Mouse (Mus musculus) liver, embryonic 11.5 days (tissue): Measurements from ENCODE around the gene Nipa2. TPM values are rescaled to one million over a fixed set of nuclear protein-coding genes. Genes with fewer than 3 reads are reported as not detected.

Experiments used
- ATAC-seq: fragments of 200-750 bp; cut with Nextera tagmentation; replicated peaks from 2 replicates; pipeline ENCODE4 v1.8.0; 2017; ENCODE audit warnings: moderate number of reproducible peaks, mild to moderate bottlenecking, moderate TSS enrichment, moderate library complexity; ENCODE audit not compliant: low FRiP score
- DNase-seq: peaks from one replicate; pipeline ENCODE4 v3.0.0-alpha.2; 2017; ENCODE audit warnings: low spot score
- H3K27ac ChIP-seq: fragments of 300-500 bp; sonication (generic); 2 replicates; pipeline ENCODE4 v1.5.1; 2014; ENCODE audit warnings: mild to moderate bottlenecking, low read depth, low read length, control low read depth
- H3K27me3 ChIP-seq: fragments of 300-500 bp; sonication (generic); replicated peaks from 2 replicates; pipeline ENCODE4 v1.6.1; 2014; ENCODE audit warnings: low read length, mixed read lengths; ENCODE audit not compliant: control insufficient read depth, insufficient read depth
- H3K36me3 ChIP-seq: fragments of 300-500 bp; sonication (generic); 2 replicates; pipeline ENCODE4 v1.6.1; 2014; ENCODE audit warnings: mild to moderate bottlenecking, low read length, moderate library complexity, mixed read lengths; ENCODE audit not compliant: control insufficient read depth, insufficient read depth
- H3K4me1 ChIP-seq: fragments of 300-500 bp; sonication (generic); replicated peaks from 2 replicates; pipeline ENCODE4 v1.6.1; 2014; ENCODE audit warnings: low read length, mixed read lengths; ENCODE audit not compliant: control insufficient read depth, insufficient read depth
- H3K4me2 ChIP-seq: fragments of 300-500 bp; sonication (generic); 2 replicates; pipeline ENCODE4 v1.6.1; 2014; ENCODE audit warnings: mild to moderate bottlenecking, control low read depth, moderate library complexity
- H3K4me3 ChIP-seq: fragments of 300-500 bp; sonication (generic); 2 replicates; pipeline ENCODE4 v1.5.1; 2014; ENCODE audit warnings: low read depth, low read length, control low read depth
- H3K9ac ChIP-seq: fragments of 300-500 bp; sonication (generic); 2 replicates; pipeline ENCODE4 v1.6.1; 2014; ENCODE audit warnings: low read depth, low read length, control low read depth
- H3K9me3 ChIP-seq: fragments of 300-500 bp; sonication (generic); 2 replicates; pipeline ENCODE4 v1.6.1; 2016; ENCODE audit warnings: low read length, inconsistent platforms, mixed read lengths; ENCODE audit not compliant: control insufficient read depth
- WGBS: fragments of 180-500 bp; shearing (Covaris S2); extraction: QIAGEN DNeasy Blood & Tissue Kit; methylation state at CpG from one replicate; pipeline ENCODE4 v1.1.7; 2014; 5-methylcytosine and 5-hydroxymethylcytosine counted together
- polyA plus RNA-seq: library from polyadenylated mRNA; unstranded; fragments of >200 nt; fragmentation: Nextera tagmentation; extraction: Ambion mirVana; gene quantifications from 2 replicates; pipeline ENCODE4 v1.2.1, GENCODE M21; 2014

The Nipa2 gene
- polyA plus RNA-seq, 1 experiment from 2014 or later, result 42.2 TPM

- Histone ChIP-seq H3K9me3 (no peaks in the 10 kb centered on the region), H3K4me3 (no peak overlapping the region), H3K4me1 (no peaks in the 10 kb centered on the region), H3K36me3 (peaks cover 10% of the 10 kb centered on the region; the same call in 1 of the 2 replicates), H3K9ac (no peak overlapping the region), H3K27me3 (no peaks in the 10 kb centered on the region), H3K27ac (no peak overlapping the region), H3K4me2 (no peak overlapping the region)
- DNase-seq, result no peak
- no peak for ATAC-seq
- 84% methylated on average over 4 of the region's 4 CpGs for WGBS
Observed at GRCm38 (mm10) chr7:55889996-55890395, 72.3 kb downstream of the Nipa2 start.

GRCm38 (mm10) chr7:55888603-55889002 lies 73.7 kb downstream of the Nipa2 start:
- no peak for ATAC-seq

More at GRCm38 (mm10) chr7:55888603-55889002, 73.7 kb downstream of the Nipa2 start:
- Histone ChIP-seq H3K27ac (no peak overlapping the region), H3K36me3 (peaks cover 7% of the 10 kb centered on the region; the same call in 1 of the 2 replicates), H3K4me1 (no peaks in the 10 kb centered on the region), H3K9me3 (no peaks in the 10 kb centered on the region), H3K4me2 (no peak overlapping the region), H3K4me3 (no peak overlapping the region), H3K9ac (no peak overlapping the region), H3K27me3 (no peaks in the 10 kb centered on the region)
- DNase-seq, result no peak
- WGBS, result 80% methylated on average over 4 of the region's 4 CpGs

Other genes starting within 250 kb of the Nipa2 start
- gene Siglech, start 194.3 kb downstream of the Nipa2 start, polyA plus RNA-seq, result 0.16 TPM in 1 of 2 replicates, not detected in the other
- gene Tubgcp5, start 168.3 kb downstream of the Nipa2 start, polyA plus RNA-seq, result 24.1 and 25.0 TPM in 2 replicates
- 47.8 and 56.7 TPM in 2 replicates for gene Cyfip1, start 120.7 kb downstream of the Nipa2 start, polyA plus RNA-seq
- 14.5 and 16.2 TPM in 2 replicates for gene Nipa1, start 57.5 kb upstream of the Nipa2 start, polyA plus RNA-seq
- gene Herc2, start 87.7 kb upstream of the Nipa2 start, polyA plus RNA-seq, result 18.5 and 19.9 TPM in 2 replicates